Mouse (Mus musculus) testis, adult 2 months (tissue): Measurements from ENCODE around the gene Col23a1. TPM values are rescaled to one million over a fixed set of nuclear protein-coding genes. Genes with fewer than 3 reads are reported as not detected.

Experiments used
- H3K27ac ChIP-seq: fragments of 200-500 bp; 2 replicates; pipeline ENCODE4 v1.5.1; 2012; ENCODE audit warnings: low read depth, low read length; ENCODE audit not compliant: control insufficient read depth, insufficient read depth
- H3K27me3 ChIP-seq: fragments of 200-500 bp; 2 replicates; pipeline ENCODE4 v1.6.1; 2012; ENCODE audit warnings: mild to moderate bottlenecking, low read length, moderate library complexity; ENCODE audit not compliant: control insufficient read depth, insufficient read depth
- H3K36me3 ChIP-seq: fragments of 200-500 bp; 2 replicates; pipeline ENCODE4 v1.6.1; 2012; ENCODE audit warnings: mild to moderate bottlenecking, low read length; ENCODE audit not compliant: control insufficient read depth, insufficient read depth
- H3K4me1 ChIP-seq: fragments of 200-500 bp; 2 replicates; pipeline ENCODE4 v1.6.1; 2012; ENCODE audit warnings: low read length; ENCODE audit not compliant: control insufficient read depth, insufficient read depth
- H3K4me3 ChIP-seq: fragments of 200-500 bp; 2 replicates; pipeline ENCODE4 v1.5.1; 2012; ENCODE audit warnings: low read depth, mild to moderate bottlenecking, low read length, moderate library complexity, mixed read lengths; ENCODE audit not compliant: control insufficient read depth
- CTCF ChIP-seq: fragments of 200-500 bp; IDR thresholded peaks from 2 replicates; pipeline ENCODE4 v1.5.1; 2012; ENCODE audit warnings: low read depth, mild to moderate bottlenecking, inconsistent platforms, low read length, moderate library complexity; ENCODE audit not compliant: control insufficient read depth, insufficient read depth, insufficient replicate concordance
- POLR2A ChIP-seq: fragments of 200-500 bp; IDR thresholded peaks from 2 replicates; pipeline ENCODE4 v1.6.1; 2012; ENCODE audit warnings: low read depth, mild to moderate bottlenecking, inconsistent platforms, low read length, moderate library complexity; ENCODE audit not compliant: control insufficient read depth
- polyA plus RNA-seq: library from polyadenylated mRNA; depleted of rRNA; stranded (reverse); fragments of >200 nt; gene quantifications from 2 replicates; pipeline ENCODE4 v1.2.3, GENCODE M21; 2012

The Col23a1 gene
- polyA plus RNA-seq, 1 experiment: 1.3 TPM

DNA sequence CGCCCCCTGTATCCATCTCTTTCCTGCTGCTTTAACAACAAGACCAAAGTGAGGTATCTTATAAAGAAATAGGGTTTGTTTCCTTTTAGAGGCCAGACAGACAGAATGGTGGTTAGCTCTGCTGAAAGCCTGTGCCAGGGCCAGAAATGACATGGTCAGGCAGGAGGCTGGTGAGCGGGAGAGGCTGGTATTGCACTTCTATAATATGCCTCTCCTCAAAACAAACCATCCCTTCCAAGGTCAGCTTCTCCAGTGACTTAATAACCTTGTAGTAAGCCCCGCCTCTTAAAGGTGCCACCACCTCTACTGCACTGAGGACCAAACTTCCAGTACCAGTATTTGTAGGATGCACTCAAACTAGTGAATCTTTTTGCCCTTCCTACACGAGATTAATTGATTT is 81.6 kb downstream of the Col23a1 start:
- TF ChIP-seq POLR2A (no peak), CTCF (no peak)
- no peaks in the 10 kb centered on the region for H3K4me1 ChIP-seq
- H3K4me3 ChIP-seq: no peak overlapping the region
- no peak overlapping the region for H3K27ac ChIP-seq
- no peaks in the 10 kb centered on the region for H3K27me3 ChIP-seq
- H3K36me3 ChIP-seq: no peaks in the 10 kb centered on the region

DNA sequence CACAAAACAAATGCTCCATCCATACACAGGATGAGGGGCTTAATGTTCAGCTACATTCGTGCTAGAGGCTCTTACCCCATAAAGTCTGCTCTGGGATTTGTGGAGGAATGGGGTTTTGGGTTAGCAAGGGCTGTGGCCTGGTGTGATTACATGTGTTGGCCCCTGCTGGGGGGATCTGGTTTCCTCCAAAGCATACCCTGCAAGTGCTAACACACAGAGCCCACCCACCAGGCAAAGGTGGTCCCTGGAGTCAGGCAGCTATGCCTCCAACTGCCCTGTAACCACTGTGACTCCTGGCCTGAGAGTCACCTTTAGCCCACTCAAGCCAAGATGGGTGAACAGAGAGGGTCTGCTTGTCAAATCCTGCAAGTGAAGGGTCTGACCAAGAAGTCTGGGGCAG is 82.2 kb downstream of the Col23a1 start:
- H3K27ac ChIP-seq: no peak overlapping the region

GRCm38 (mm10) chr11:51377199-51377598 is 87.5 kb downstream of the Col23a1 start:
- Histone ChIP-seq H3K36me3 (no peaks in the 10 kb centered on the region), H3K27me3 (no peaks in the 10 kb centered on the region), H3K4me3 (no peak overlapping the region), H3K4me1 (no peaks in the 10 kb centered on the region), H3K27ac (no peak overlapping the region)
- no peak for TF ChIP-seq CTCF

More for the DNA sequence above, 82.2 kb downstream of the Col23a1 start:
- H3K4me3 ChIP-seq: no peak overlapping the region
- H3K4me1 ChIP-seq: no peaks in the 10 kb centered on the region
- H3K27me3 ChIP-seq: no peaks in the 10 kb centered on the region
- no peak for TF ChIP-seq POLR2A
- TF ChIP-seq CTCF: no peak
- no peaks in the 10 kb centered on the region for H3K36me3 ChIP-seq

DNA sequence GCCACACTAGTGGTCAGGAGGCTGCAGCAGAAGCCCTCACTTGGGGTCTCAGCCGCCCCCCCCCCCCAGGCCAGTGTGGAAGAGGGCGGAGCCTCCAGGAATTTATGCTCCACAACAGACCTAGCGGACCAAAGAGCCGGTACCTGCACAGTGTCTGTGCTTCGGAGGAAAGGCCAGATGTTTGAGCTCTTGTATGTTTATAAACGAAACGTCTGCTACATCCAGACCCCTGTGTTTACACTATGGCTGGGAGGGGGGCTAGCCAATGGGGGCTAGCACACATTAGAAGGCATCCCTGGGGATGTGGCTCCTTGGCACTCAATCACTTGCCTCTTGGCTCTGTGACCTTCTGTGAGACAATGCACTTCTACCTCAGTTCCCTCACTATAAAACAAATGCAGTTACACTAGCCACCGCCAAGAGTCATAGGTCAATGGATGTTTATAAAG is 99.2 kb downstream of the Col23a1 start:
- Histone ChIP-seq H3K27ac (no peak overlapping the region), H3K27me3 (no peaks in the 10 kb centered on the region), H3K4me3 (no peak overlapping the region), H3K36me3 (no peaks in the 10 kb centered on the region), H3K4me1 (no peaks in the 10 kb centered on the region)
- no peak for TF ChIP-seq POLR2A
- TF ChIP-seq CTCF: no peak

GRCm38 (mm10) chr11:51389763-51390162 is 100.0 kb downstream of the Col23a1 start:
- no peaks in the 10 kb centered on the region for H3K36me3 ChIP-seq
- no peak overlapping the region for H3K27ac ChIP-seq
- no peak for TF ChIP-seq POLR2A
- TF ChIP-seq CTCF: no peak
- no peaks in the 10 kb centered on the region for H3K27me3 ChIP-seq
- no peak overlapping the region for H3K4me3 ChIP-seq
- no peaks in the 10 kb centered on the region for H3K4me1 ChIP-seq

DNA sequence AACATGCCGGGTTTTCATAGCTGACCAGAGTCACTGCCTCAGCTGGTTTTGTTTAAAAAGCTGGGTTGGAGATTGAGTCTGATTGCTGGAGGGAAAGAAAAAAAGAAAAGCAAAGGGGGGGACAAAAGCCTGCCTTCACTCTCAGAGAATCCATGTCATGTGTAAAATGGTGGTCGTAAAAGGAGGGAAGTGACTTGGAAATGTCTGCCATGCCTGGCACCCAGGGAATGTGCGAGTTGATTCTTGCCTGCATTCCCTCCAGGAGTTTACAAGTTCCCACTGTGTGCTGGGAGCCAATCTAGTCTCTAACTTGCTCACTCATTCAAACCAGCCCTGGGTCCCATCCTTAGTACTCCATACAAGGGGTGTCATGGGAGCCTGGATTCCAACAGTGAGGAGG is 100.8 kb downstream of the Col23a1 start:
- H3K4me1 ChIP-seq: no peaks in the 10 kb centered on the region
- H3K36me3 ChIP-seq: no peaks in the 10 kb centered on the region
- TF ChIP-seq CTCF (no peak), POLR2A (no peak)
- H3K4me3 ChIP-seq: no peak overlapping the region
- no peaks in the 10 kb centered on the region for H3K27me3 ChIP-seq
- no peak overlapping the region for H3K27ac ChIP-seq

- no peak for TF ChIP-seq POLR2A
- TF ChIP-seq CTCF: no peak
- Histone ChIP-seq H3K27me3 (no peaks in the 10 kb centered on the region), H3K4me3 (no peak overlapping the region), H3K4me1 (no peaks in the 10 kb centered on the region), H3K27ac (no peak overlapping the region), H3K36me3 (no peaks in the 10 kb centered on the region)
Observed at GRCm38 (mm10) chr11:51391548-51391947, 101.8 kb downstream of the Col23a1 start.

GRCm38 (mm10) chr11:51394301-51394865 is 104.7 kb downstream of the Col23a1 start:
- Histone ChIP-seq H3K4me1 (no peaks in the 10 kb centered on the region), H3K27me3 (no peaks in the 10 kb centered on the region), H3K27ac (no peak overlapping the region)

More at GRCm38 (mm10) chr11:51394301-51394865, 104.7 kb downstream of the Col23a1 start:
- Histone ChIP-seq H3K36me3 (no peaks in the 10 kb centered on the region), H3K4me3 (no peak overlapping the region)
- TF ChIP-seq POLR2A (no peak), CTCF (no peak)
